Mouse (Mus musculus) kidney, adult 9 months (tissue): Measurements from ENCODE around the gene Gsn.

Experiments used
- DNase-seq: peaks from one replicate; pipeline ENCODE4 v3.0.0; 2022

Gene Gsn

GRCm38 (mm10) chr2:35255462-35255861 lies 718 bp upstream of the Gsn start:
- DNase-seq: no peak

GRCm38 (mm10) chr2:35256932-35257331 lies 752 bp downstream of the Gsn start:
- no peak for DNase-seq

GRCm38 (mm10) chr2:35257886-35258285 lies 1.7 kb downstream of the Gsn start:
- DNase-seq: no peak

- DNase-seq: no peak
Observed at GRCm38 (mm10) chr2:35258590-35258989, 2.4 kb downstream of the Gsn start.

- DNase-seq: no peak
Observed at GRCm38 (mm10) chr2:35259338-35260080, 3.3 kb downstream of the Gsn start.

- no peak for DNase-seq
Observed at GRCm38 (mm10) chr2:35260291-35260690, 4.1 kb downstream of the Gsn start.

GRCm38 (mm10) chr2:35264095-35264494 lies 7.9 kb downstream of the Gsn start:
- no peak for DNase-seq

- DNase-seq: peak; percentile 65
Observed at GRCm38 (mm10) chr2:35265296-35265695, 9.1 kb downstream of the Gsn start.

GRCm38 (mm10) chr2:35265775-35266174 lies 9.6 kb downstream of the Gsn start:
- no peak for DNase-seq

GRCm38 (mm10) chr2:35266251-35266905 lies 10.2 kb downstream of the Gsn start:
- DNase-seq: no peak

GRCm38 (mm10) chr2:35267156-35267875 lies 11.1 kb downstream of the Gsn start:
- peak; percentile 32 for DNase-seq

- no peak for DNase-seq
Observed at GRCm38 (mm10) chr2:35267876-35268566, 11.8 kb downstream of the Gsn start.

GRCm38 (mm10) chr2:35269136-35269535 lies 13.0 kb downstream of the Gsn start:
- peak; percentile 31 for DNase-seq

GRCm38 (mm10) chr2:35269716-35270260 lies 13.6 kb downstream of the Gsn start:
- DNase-seq: peak; percentile 48

- DNase-seq: peak; percentile 78
Observed at GRCm38 (mm10) chr2:35270531-35270984, 14.4 kb downstream of the Gsn start.

- DNase-seq: no peak
Observed at GRCm38 (mm10) chr2:35271817-35272216, 15.6 kb downstream of the Gsn start.

- DNase-seq: no peak
Observed at GRCm38 (mm10) chr2:35272881-35273280, 16.7 kb downstream of the Gsn start.

GRCm38 (mm10) chr2:35273536-35273935 lies 17.4 kb downstream of the Gsn start:
- DNase-seq: peak; percentile 50

- DNase-seq: no peak
Observed at GRCm38 (mm10) chr2:35277686-35278085, 21.5 kb downstream of the Gsn start.

- DNase-seq: no peak
Observed at GRCm38 (mm10) chr2:35278371-35279210, 22.4 kb downstream of the Gsn start.

- DNase-seq: peak; percentile 57
Observed at GRCm38 (mm10) chr2:35280001-35280400, 23.8 kb downstream of the Gsn start.

- peak; percentile 19 for DNase-seq
Observed at GRCm38 (mm10) chr2:35282214-35282613, 26.0 kb downstream of the Gsn start.
